Mouse (Mus musculus) intestine, embryonic 16.5 days (tissue): ENCODE measurements around the gene Lmtk3. TPM values are rescaled to one million over a fixed set of nuclear protein-coding genes. Genes with fewer than 3 reads are reported as not detected.

Source experiments
- ATAC-seq: fragments of 200-750 bp; cut with Nextera tagmentation; 2 replicates; pipeline ENCODE4 v1.8.0; 2017; ENCODE audit warnings: moderate TSS enrichment, moderate library complexity
- H3K27ac ChIP-seq: fragments of 300-500 bp; sonication (generic); 2 replicates; pipeline ENCODE4 v1.5.1; 2014; ENCODE audit warnings: mild to moderate bottlenecking, low read length
- H3K27me3 ChIP-seq: fragments of 300-500 bp; sonication (generic); replicated peaks from 2 replicates; pipeline ENCODE4 v1.6.1; 2014; ENCODE audit warnings: low read length, control low read depth, mixed read lengths; ENCODE audit not compliant: control insufficient read depth, insufficient read depth
- H3K36me3 ChIP-seq: fragments of 300-500 bp; sonication (generic); 2 replicates; pipeline ENCODE4 v1.6.1; 2014; ENCODE audit warnings: low read length, control low read depth; ENCODE audit not compliant: control insufficient read depth, insufficient read depth
- H3K4me1 ChIP-seq: fragments of 300-500 bp; sonication (generic); 2 replicates; pipeline ENCODE4 v1.6.1; 2014; ENCODE audit warnings: low read length, control low read depth, mixed read lengths; ENCODE audit not compliant: control insufficient read depth, insufficient read depth
- H3K4me2 ChIP-seq: fragments of 300-500 bp; sonication (generic); 2 replicates; pipeline ENCODE4 v1.6.1; 2014; ENCODE audit warnings: low read depth, low read length, control low read depth
- H3K4me3 ChIP-seq: fragments of 300-500 bp; sonication (generic); 2 replicates; pipeline ENCODE4 v1.5.1; 2014; ENCODE audit warnings: mild to moderate bottlenecking, low read length
- H3K9ac ChIP-seq: fragments of 300-500 bp; sonication (generic); 2 replicates; pipeline ENCODE4 v1.6.1; 2014; ENCODE audit warnings: low read depth, low read length
- H3K9me3 ChIP-seq: fragments of 300-500 bp; sonication (generic); 2 replicates; pipeline ENCODE4 v1.6.1; 2016; ENCODE audit warnings: low read length, control low read depth; ENCODE audit not compliant: control insufficient read depth
- WGBS: fragments of 180-500 bp; shearing (Covaris S2); extraction: QIAGEN DNeasy Blood & Tissue Kit; methylation state at CpG from one replicate; pipeline ENCODE4 v1.1.7; 2014; 5-methylcytosine and 5-hydroxymethylcytosine counted together
- polyA plus RNA-seq: library from polyadenylated mRNA; unstranded; fragments of >200 nt; fragmentation: Nextera tagmentation; extraction: Ambion mirVana; gene quantifications from 2 replicates; pipeline ENCODE4 v1.2.1, GENCODE M21; 2015

Gene Lmtk3
- polyA plus RNA-seq, 1 experiment from 2014 or later, result 0.51 TPM

- H3K9me3 ChIP-seq, result no peaks in the 10 kb centered on the region
- no peak overlapping the region for H3K4me2 ChIP-seq
- no peaks in the 10 kb centered on the region for H3K27me3 ChIP-seq
- peaks cover 3% of the 10 kb centered on the region; the same call in 1 of the 2 replicates for H3K4me1 ChIP-seq
- no peak overlapping the region for H3K9ac ChIP-seq
- no peaks in the 10 kb centered on the region for H3K36me3 ChIP-seq
- WGBS, result 66% methylated on average over 4 of the region's 4 CpGs
- no peak overlapping the region for H3K4me3 ChIP-seq
- peak overlapping the region; percentile 78 for H3K27ac ChIP-seq
- no peak for ATAC-seq
Observed at GRCm38 (mm10) chr7:45771101-45771500, 12.4 kb upstream of the Lmtk3 start.

GRCm38 (mm10) chr7:45775237-45775636 lies 8.3 kb upstream of the Lmtk3 start:
- 73% methylated on average over 7 of the region's 7 CpGs for WGBS
- Histone ChIP-seq H3K4me1 (peaks cover 4% of the 10 kb centered on the region; the same call in 1 of the 2 replicates), H3K36me3 (no peaks in the 10 kb centered on the region), H3K27me3 (no peaks in the 10 kb centered on the region), H3K27ac (no peak overlapping the region), H3K4me2 (no peak overlapping the region), H3K9ac (no peak overlapping the region), H3K9me3 (no peaks in the 10 kb centered on the region), H3K4me3 (no peak overlapping the region)
- no peak for ATAC-seq

GRCm38 (mm10) chr7:45779081-45779641 lies 4.4 kb upstream of the Lmtk3 start:
- 24% methylated on average over 22 of the region's 22 CpGs for WGBS
- peaks cover 8% of the 10 kb centered on the region for H3K4me1 ChIP-seq
- no peak for ATAC-seq
- no peaks in the 10 kb centered on the region for H3K9me3 ChIP-seq
- H3K9ac ChIP-seq, result no peak overlapping the region
- no peak overlapping the region for H3K27ac ChIP-seq
- no peaks in the 10 kb centered on the region for H3K27me3 ChIP-seq
- H3K4me2 ChIP-seq, result peak overlapping the region; percentile 37
- H3K4me3 ChIP-seq, result peak overlapping the region; percentile 18; the same call in 1 of the 2 replicates
- no peaks in the 10 kb centered on the region for H3K36me3 ChIP-seq

GRCm38 (mm10) chr7:45782271-45782670 lies 1.3 kb upstream of the Lmtk3 start:
- H3K9me3 ChIP-seq, result no peaks in the 10 kb centered on the region
- 70% methylated on average over 4 of the region's 4 CpGs for WGBS
- H3K4me2 ChIP-seq, result no peak overlapping the region
- H3K36me3 ChIP-seq, result no peaks in the 10 kb centered on the region
- H3K27ac ChIP-seq, result no peak overlapping the region
- H3K4me3 ChIP-seq, result no peak overlapping the region
- H3K27me3 ChIP-seq, result peaks cover 7% of the 10 kb centered on the region; the same call in 1 of the 2 replicates
- no peak overlapping the region for H3K9ac ChIP-seq
- ATAC-seq, result no peak
- peaks cover 32% of the 10 kb centered on the region for H3K4me1 ChIP-seq

- Histone ChIP-seq H3K9me3 (no peaks in the 10 kb centered on the region), H3K4me2 (peak within 1 kb of the TSS; percentile 89), H3K36me3 (no peaks in the 10 kb centered on the region), H3K27me3 (peaks cover 7% of the 10 kb centered on the region; the same call in 1 of the 2 replicates), H3K4me3 (peak within 1 kb of the TSS; percentile 73), H3K9ac (peak within 1 kb of the TSS; percentile 75), H3K27ac (no peak within 1 kb of the TSS), H3K4me1 (peaks cover 27% of the 10 kb centered on the region)
- 22% methylated on average over 20 of the region's 20 CpGs for WGBS
- ATAC-seq, result peak; percentile 19; the same call in 1 of the 2 replicates
Observed at GRCm38 (mm10) chr7:45784524-45785372, 1.2 kb downstream of the Lmtk3 start, which contains the start of gene Sult2b1. TSS of gene Sult2b1 (minus strand) at chr7:45784669.

- H3K4me3 ChIP-seq, result peak overlapping the region; percentile 58
- H3K4me2 ChIP-seq, result peak overlapping the region; percentile 86
- peaks cover 27% of the 10 kb centered on the region for H3K4me1 ChIP-seq
- H3K9ac ChIP-seq, result peak overlapping the region; percentile 67
- no peaks in the 10 kb centered on the region for H3K9me3 ChIP-seq
- H3K36me3 ChIP-seq, result 0 out of 2 replicates have a peak, but pooled peaks cover 4% of the 10 kb centered on the region
- ATAC-seq, result peak; percentile 12; the same call in 1 of the 2 replicates
- H3K27me3 ChIP-seq, result peaks cover 7% of the 10 kb centered on the region; the same call in 1 of the 2 replicates
- 0 out of 2 replicates have a peak overlapping the region, but pooled peaks have one; percentile 1 for H3K27ac ChIP-seq
- WGBS, result under 1% methylated on average over 39 of the region's 42 CpGs
Observed at GRCm38 (mm10) chr7:45785388-45786135, 2.0 kb downstream of the Lmtk3 start.

GRCm38 (mm10) chr7:45786136-45786578 lies 2.6 kb downstream of the Lmtk3 start:
- H3K4me3 ChIP-seq, result peak overlapping the region; percentile 58
- no peaks in the 10 kb centered on the region for H3K9me3 ChIP-seq
- 0 out of 2 replicates have a peak, but pooled peaks cover 4% of the 10 kb centered on the region for H3K36me3 ChIP-seq
- ATAC-seq, result peak; percentile 29; the same call in 1 of the 2 replicates
- WGBS, result 1% methylated on average over 14 of the region's 14 CpGs
- H3K4me1 ChIP-seq, result peaks cover 27% of the 10 kb centered on the region
- peaks cover 7% of the 10 kb centered on the region; the same call in 1 of the 2 replicates for H3K27me3 ChIP-seq
- H3K9ac ChIP-seq, result peak overlapping the region; percentile 67
- peak overlapping the region; percentile 86 for H3K4me2 ChIP-seq
- H3K27ac ChIP-seq, result no peak overlapping the region

- Histone ChIP-seq H3K27ac (no peak overlapping the region), H3K4me2 (peak overlapping the region; percentile 86), H3K9ac (peak overlapping the region; percentile 45), H3K4me3 (peak overlapping the region; percentile 58), H3K9me3 (no peaks in the 10 kb centered on the region), H3K27me3 (peaks cover 7% of the 10 kb centered on the region; the same call in 1 of the 2 replicates), H3K36me3 (0 out of 2 replicates have a peak, but pooled peaks cover 4% of the 10 kb centered on the region), H3K4me1 (peaks cover 27% of the 10 kb centered on the region)
- WGBS, result 14% methylated on average over 17 of the region's 17 CpGs
- ATAC-seq, result peak; percentile 24; the same call in 1 of the 2 replicates
Observed at GRCm38 (mm10) chr7:45786661-45787413, 3.3 kb downstream of the Lmtk3 start.
